Mouse (Mus musculus): ENCODE data around the gene Serpinf2.

DNA sequence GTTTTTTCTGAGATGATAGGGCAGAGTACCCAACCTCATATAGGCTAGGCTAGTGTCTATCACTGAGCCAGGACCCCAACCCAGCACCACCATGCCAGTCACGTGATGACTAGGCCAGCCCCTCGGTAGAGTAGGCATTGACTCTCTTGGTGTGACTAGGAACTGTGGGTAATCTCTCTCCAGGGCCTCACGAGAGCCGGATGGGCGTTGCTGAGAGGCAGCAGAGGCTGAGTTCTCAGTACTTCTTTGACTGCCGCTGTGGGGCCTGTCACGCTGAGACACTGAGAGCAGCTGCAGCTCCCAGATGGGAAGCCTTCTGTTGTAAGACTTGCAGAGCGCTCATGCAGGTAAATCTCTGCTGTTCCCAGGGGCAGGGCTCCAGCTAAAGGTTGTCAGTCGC lies 39.3 kb downstream of the Serpinf2 start:
- TF ChIP-seq POLR2A (IDR thresholded peaks at IDR 0.05; ENCODE audit: low read depth, low read length) = no peak
- no peak for TF ChIP-seq CTCF (IDR thresholded peaks at IDR 0.05; ENCODE audit: extremely low read depth, insufficient read depth, insufficient read length, insufficient replicate concordance)

All from spleen, adult 2 months (tissue).